Mouse (Mus musculus): Measurements from ENCODE around the gene Mrtfa. TPM values are rescaled to one million over a fixed set of nuclear protein-coding genes. Genes with fewer than 3 reads are reported as not detected.

The Mrtfa gene
- polyA plus RNA-seq, 1 experiment from 2014 or later = 13.5 TPM

DNA sequence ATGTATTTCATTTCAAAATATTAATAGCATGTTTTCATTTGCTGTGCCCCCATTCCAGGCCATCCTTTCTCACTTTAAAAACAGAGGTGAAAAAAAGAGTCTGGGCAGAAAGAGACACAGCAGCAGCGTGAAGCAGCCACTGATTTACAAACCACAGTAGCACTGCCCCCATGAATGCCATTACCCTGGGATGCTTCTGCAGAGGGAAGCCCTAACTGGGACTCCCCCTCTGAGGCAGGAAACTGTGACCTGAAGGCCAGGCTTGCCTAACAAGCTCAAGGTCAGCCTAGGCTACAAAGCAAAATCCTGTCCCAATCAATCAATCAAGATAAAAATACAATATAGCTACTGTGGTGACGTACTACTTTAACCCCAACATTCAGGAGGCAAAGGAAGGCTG, 9.3 kb downstream of the Mrtfa start:
- H3K4me2 ChIP-seq (replicated peaks; ENCODE audit: low read depth, low read length) = no peak overlapping the region
- H3K27me3 ChIP-seq (replicated peaks; ENCODE audit: insufficient read depth, low read length) = no peaks in the 10 kb centered on the region
- no peak for TF ChIP-seq EP300 (IDR thresholded peaks at IDR 0.05)
- no peak for TF ChIP-seq CTCF (IDR thresholded peaks at IDR 0.05)
- WGBS = 52% methylated on average over 2 of the region's 2 CpGs
- 0 out of 2 replicates have a peak overlapping the region, but pooled peaks have one; percentile 16 for H3K9ac ChIP-seq (replicated peaks; ENCODE audit: low read depth)
- no peaks in the 10 kb centered on the region for H3K9me3 ChIP-seq (ENCODE audit: low read length)
- ATAC-seq = no peak
- no peak overlapping the region for H3K4me3 ChIP-seq (ENCODE audit: low read depth, low read length)
- no peaks in the 10 kb centered on the region for H3K36me3 ChIP-seq (ENCODE audit: insufficient read depth, low read length)
- peaks cover 7% of the 10 kb centered on the region; the same call in 1 of the 2 replicates for H3K4me1 ChIP-seq (ENCODE audit: insufficient read depth, low read depth, low read length)
- H3K27ac ChIP-seq (ENCODE audit: low read length) = no peak overlapping the region
- DNase-seq (ENCODE audit: low spot score) = no peak

DNA sequence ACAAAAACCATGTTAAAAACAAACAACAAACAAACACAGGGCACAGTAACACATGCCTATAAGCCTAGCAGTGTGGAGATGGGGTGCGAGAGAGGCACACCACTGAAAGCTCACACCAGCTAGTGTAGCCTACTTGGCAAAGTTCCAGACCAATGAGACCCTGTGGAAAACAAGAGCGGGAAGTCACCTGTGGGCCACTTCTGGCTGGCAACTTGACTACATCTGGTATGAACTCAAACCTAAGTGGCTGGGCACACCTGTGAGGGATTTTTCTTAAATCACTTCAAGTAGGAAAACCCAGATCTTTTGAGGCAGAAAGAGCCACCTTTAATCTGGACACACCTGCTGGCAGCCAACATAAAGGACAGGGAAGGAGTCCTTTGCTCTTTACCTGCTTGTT, 11.0 kb downstream of the Mrtfa start:
- peak; percentile 54 for ATAC-seq
- Histone ChIP-seq H3K4me3 (ENCODE audit: low read depth, low read length) (no peak overlapping the region), H3K27me3 (replicated peaks; ENCODE audit: insufficient read depth, low read length) (no peaks in the 10 kb centered on the region), H3K27ac (ENCODE audit: low read length) (no peak overlapping the region), H3K36me3 (ENCODE audit: insufficient read depth, low read length) (no peaks in the 10 kb centered on the region), H3K4me1 (ENCODE audit: insufficient read depth, low read depth, low read length) (peaks cover 7% of the 10 kb centered on the region; the same call in 1 of the 2 replicates), H3K9me3 (ENCODE audit: low read length) (no peaks in the 10 kb centered on the region), H3K4me2 (replicated peaks; ENCODE audit: low read depth, low read length) (no peak overlapping the region), H3K9ac (replicated peaks; ENCODE audit: low read depth) (no peak overlapping the region)
- DNase-seq (ENCODE audit: low spot score) = peak; percentile 66
- peak; percentile 27; the same call in 1 of the 2 replicates for TF ChIP-seq EP300 (IDR thresholded peaks at IDR 0.05)
- TF ChIP-seq CTCF (IDR thresholded peaks at IDR 0.05) = no peak
- 46% methylated on average over 2 of the region's 2 CpGs for WGBS

DNA sequence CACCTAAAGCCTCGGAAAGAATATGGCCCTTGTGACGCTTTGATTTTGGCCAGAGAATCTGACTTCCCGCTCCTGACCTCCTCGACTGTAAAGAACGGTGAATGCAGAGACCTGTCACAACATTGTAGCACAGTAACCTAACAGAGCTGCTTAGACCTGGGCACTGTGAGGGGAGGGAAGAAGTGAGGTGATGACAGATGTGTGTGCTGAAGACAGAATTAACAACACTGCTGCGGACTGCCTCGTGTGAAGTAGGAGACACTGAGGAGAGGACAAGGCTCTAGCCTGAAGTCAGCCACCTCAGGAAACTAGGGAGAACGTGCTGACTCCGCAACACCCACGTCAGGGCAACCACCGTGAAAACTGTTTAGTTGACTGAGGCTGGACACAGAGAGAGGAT, 11.9 kb downstream of the Mrtfa start:
- Histone ChIP-seq H3K4me2 (replicated peaks; ENCODE audit: low read depth, low read length) (no peak overlapping the region), H3K9ac (replicated peaks; ENCODE audit: low read depth) (no peak overlapping the region), H3K9me3 (ENCODE audit: low read length) (no peaks in the 10 kb centered on the region), H3K4me3 (ENCODE audit: low read depth, low read length) (no peak overlapping the region), H3K27me3 (replicated peaks; ENCODE audit: insufficient read depth, low read length) (no peaks in the 10 kb centered on the region), H3K36me3 (ENCODE audit: insufficient read depth, low read length) (no peaks in the 10 kb centered on the region), H3K4me1 (ENCODE audit: insufficient read depth, low read depth, low read length) (peaks cover 7% of the 10 kb centered on the region; the same call in 1 of the 2 replicates), H3K27ac (ENCODE audit: low read length) (no peak overlapping the region)
- TF ChIP-seq EP300 (IDR thresholded peaks at IDR 0.05) (no peak), CTCF (IDR thresholded peaks at IDR 0.05) (no peak)
- 46% methylated on average over 11 of the region's 11 CpGs for WGBS
- no peak for DNase-seq (ENCODE audit: low spot score)
- ATAC-seq = no peak

DNA sequence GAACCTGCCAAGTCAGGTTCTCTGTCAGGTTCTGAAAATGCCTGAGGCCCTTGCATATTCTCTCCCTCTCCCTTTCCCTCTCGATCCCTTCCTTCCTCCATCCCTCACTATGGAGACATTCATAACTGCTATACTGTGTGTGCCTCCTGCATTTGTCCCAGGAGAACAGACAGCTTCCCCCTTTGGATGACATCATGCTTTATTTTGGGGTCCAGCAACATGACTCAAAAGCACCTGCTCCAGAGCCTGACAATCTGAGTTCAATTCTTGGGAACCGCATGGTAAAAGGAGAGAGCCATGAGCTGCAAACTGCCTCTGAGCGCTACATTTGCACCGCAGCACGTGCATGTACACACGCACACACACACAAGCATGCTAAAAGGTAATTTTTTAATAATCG, 12.7 kb downstream of the Mrtfa start:
- Histone ChIP-seq H3K4me2 (replicated peaks; ENCODE audit: low read depth, low read length) (no peak overlapping the region), H3K4me3 (ENCODE audit: low read depth, low read length) (no peak overlapping the region), H3K4me1 (ENCODE audit: insufficient read depth, low read depth, low read length) (peaks cover 7% of the 10 kb centered on the region; the same call in 1 of the 2 replicates), H3K36me3 (ENCODE audit: insufficient read depth, low read length) (no peaks in the 10 kb centered on the region), H3K9me3 (ENCODE audit: low read length) (no peaks in the 10 kb centered on the region), H3K9ac (replicated peaks; ENCODE audit: low read depth) (no peak overlapping the region), H3K27me3 (replicated peaks; ENCODE audit: insufficient read depth, low read length) (no peaks in the 10 kb centered on the region), H3K27ac (ENCODE audit: low read length) (no peak overlapping the region)
- 91% methylated on average over 7 of the region's 7 CpGs for WGBS
- no peak for DNase-seq (ENCODE audit: low spot score)
- no peak for TF ChIP-seq CTCF (IDR thresholded peaks at IDR 0.05)
- no peak for TF ChIP-seq EP300 (IDR thresholded peaks at IDR 0.05)
- ATAC-seq = no peak

DNA sequence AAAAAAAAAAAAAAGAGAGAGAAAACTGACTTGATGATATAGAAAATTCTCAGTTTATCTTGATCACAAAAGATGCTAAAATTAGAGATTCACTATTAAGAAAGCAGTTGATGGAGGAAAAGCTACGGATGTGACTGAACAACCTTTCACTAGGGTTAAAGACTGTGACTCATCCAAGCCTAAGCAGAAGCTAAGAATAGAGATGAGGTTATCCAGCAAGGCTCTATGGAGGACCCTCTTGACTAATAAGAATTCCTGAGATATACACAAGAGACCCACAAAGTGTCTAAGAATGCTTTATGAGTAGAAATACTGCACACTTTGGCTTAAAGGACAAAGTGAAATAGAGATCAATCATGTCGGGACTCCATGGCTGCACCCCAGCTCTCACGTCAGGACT, 14.9 kb downstream of the Mrtfa start:
- Histone ChIP-seq H3K4me2 (replicated peaks; ENCODE audit: low read depth, low read length) (no peak overlapping the region), H3K36me3 (ENCODE audit: insufficient read depth, low read length) (no peaks in the 10 kb centered on the region), H3K9ac (replicated peaks; ENCODE audit: low read depth) (no peak overlapping the region), H3K4me3 (ENCODE audit: low read depth, low read length) (no peak overlapping the region), H3K4me1 (ENCODE audit: insufficient read depth, low read depth, low read length) (no peaks in the 10 kb centered on the region; the same call in 1 of the 2 replicates), H3K27ac (ENCODE audit: low read length) (no peak overlapping the region), H3K27me3 (replicated peaks; ENCODE audit: insufficient read depth, low read length) (no peaks in the 10 kb centered on the region), H3K9me3 (ENCODE audit: low read length) (no peaks in the 10 kb centered on the region)
- 63% methylated on average over 3 of the region's 3 CpGs for WGBS
- peak; percentile 64 for ATAC-seq
- DNase-seq (ENCODE audit: low spot score) = peak; percentile 61
- TF ChIP-seq CTCF (IDR thresholded peaks at IDR 0.05) (no peak), EP300 (IDR thresholded peaks at IDR 0.05) (peak; percentile 56)

DNA sequence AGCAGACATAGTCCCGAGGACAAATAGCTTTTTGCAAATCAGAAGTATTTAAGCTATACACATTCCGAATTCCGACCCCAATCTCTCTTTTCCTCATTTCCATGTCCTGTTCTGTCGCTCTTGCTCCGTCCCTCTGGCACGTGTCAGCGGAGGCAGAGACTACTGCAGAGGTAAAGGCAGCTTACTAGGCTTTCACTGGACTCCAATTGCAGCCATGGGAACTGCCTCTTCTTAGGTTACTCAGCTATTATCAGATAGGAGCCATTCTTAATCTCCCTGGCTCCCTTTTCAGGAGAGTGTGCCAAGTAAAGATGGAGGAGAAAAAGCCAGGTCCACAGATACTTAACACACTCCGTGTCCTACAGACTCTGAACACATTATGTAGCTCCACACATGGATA, 18.3 kb downstream of the Mrtfa start:
- no peak for TF ChIP-seq CTCF (IDR thresholded peaks at IDR 0.05)
- no peak for TF ChIP-seq EP300 (IDR thresholded peaks at IDR 0.05)
- Histone ChIP-seq H3K9me3 (ENCODE audit: low read length) (no peaks in the 10 kb centered on the region), H3K27ac (ENCODE audit: low read length) (no peak overlapping the region), H3K4me1 (ENCODE audit: insufficient read depth, low read depth, low read length) (peaks cover 6% of the 10 kb centered on the region; the same call in 1 of the 2 replicates), H3K4me3 (ENCODE audit: low read depth, low read length) (no peak overlapping the region), H3K27me3 (replicated peaks; ENCODE audit: insufficient read depth, low read length) (no peaks in the 10 kb centered on the region), H3K4me2 (replicated peaks; ENCODE audit: low read depth, low read length) (no peak overlapping the region), H3K36me3 (ENCODE audit: insufficient read depth, low read length) (no peaks in the 10 kb centered on the region), H3K9ac (replicated peaks; ENCODE audit: low read depth) (no peak overlapping the region)
- WGBS = 87% methylated on average over 8 of the region's 8 CpGs
- ATAC-seq (no peak), DNase-seq (ENCODE audit: low spot score) (no peak)

DNA sequence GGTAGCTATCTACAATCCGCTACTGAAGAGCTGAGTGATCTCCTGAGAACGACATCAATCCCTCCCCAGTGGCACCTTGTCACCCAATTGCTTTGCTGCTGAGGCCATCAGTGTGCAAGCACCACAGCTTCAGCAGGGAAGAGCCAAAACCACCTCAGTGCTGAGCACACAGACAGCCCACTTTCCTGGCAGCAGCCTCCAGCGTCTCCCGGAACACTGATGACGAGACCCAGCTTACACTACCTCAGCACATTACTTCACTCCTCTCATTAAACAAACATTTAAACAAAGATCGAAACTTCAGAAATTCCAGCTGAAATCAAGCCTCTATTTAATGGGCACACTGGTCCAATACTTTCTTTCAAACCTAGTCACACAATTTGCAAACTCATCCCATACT, 21.8 kb downstream of the Mrtfa start:
- ATAC-seq = peak; percentile 45; the same call in 1 of the 2 replicates

More for the DNA sequence above, 21.8 kb downstream of the Mrtfa start:
- Histone ChIP-seq H3K9me3 (ENCODE audit: low read length) (no peaks in the 10 kb centered on the region), H3K9ac (replicated peaks; ENCODE audit: low read depth) (no peak overlapping the region), H3K36me3 (ENCODE audit: insufficient read depth, low read length) (no peaks in the 10 kb centered on the region), H3K4me3 (ENCODE audit: low read depth, low read length) (no peak overlapping the region), H3K27me3 (replicated peaks; ENCODE audit: insufficient read depth, low read length) (no peaks in the 10 kb centered on the region), H3K4me1 (ENCODE audit: insufficient read depth, low read depth, low read length) (peaks cover 11% of the 10 kb centered on the region), H3K4me2 (replicated peaks; ENCODE audit: low read depth, low read length) (no peak overlapping the region), H3K27ac (ENCODE audit: low read length) (no peak overlapping the region)
- DNase-seq (ENCODE audit: low spot score) = peak; percentile 62
- TF ChIP-seq EP300 (IDR thresholded peaks at IDR 0.05) = no peak
- no peak for TF ChIP-seq CTCF (IDR thresholded peaks at IDR 0.05)
- 21% methylated on average over 6 of the region's 6 CpGs for WGBS

Measured in lung, postnatal 0 days (tissue).